Mouse (Mus musculus): ENCODE results near the gene Rbm14. TPM values are rescaled to one million over a fixed set of nuclear protein-coding genes. Genes with fewer than 3 reads are reported as not detected.

The Rbm14 gene
- total RNA-seq, 1 experiment from 2014 or later = 46.5 TPM

Other genes with a start within 250 kb of the Rbm14 start
- gene Lrfn4, start 196.0 kb downstream of the Rbm14 start, total RNA-seq (2021) = 4.6 and 6.0 TPM in 2 replicates
- gene Rce1, start 186.0 kb downstream of the Rbm14 start, total RNA-seq (2021) = 35.4 and 38.2 TPM in 2 replicates
- gene Gm960, start 113.0 kb downstream of the Rbm14 start, total RNA-seq (2021) = 1.7 TPM in 1 of 2 replicates, not detected in the other
- gene Sptbn2, start 100.5 kb downstream of the Rbm14 start, total RNA-seq (2021) = 0.73 and 1.00 TPM in 2 replicates
- 16.8 and 17.5 TPM in 2 replicates for gene Rbm4b, start 55.1 kb downstream of the Rbm14 start, total RNA-seq (2021)
- gene Rbm4, start 17.7 kb downstream of the Rbm14 start, total RNA-seq (2021) = 62.4 and 65.4 TPM in 2 replicates
- gene Gm21992, start within 50 bp of the Rbm14 start, total RNA-seq (2021) = 22.2 and 30.2 TPM in 2 replicates
- gene Ccs, start 27.7 kb upstream of the Rbm14 start, total RNA-seq (2021) = 107 and 128 TPM in 2 replicates
- gene Ccdc87, start 27.7 kb upstream of the Rbm14 start, total RNA-seq (2021) = 0.15 TPM in 1 of 2 replicates, not detected in the other
- 361 and 398 TPM in 2 replicates for gene Ctsf, start 43.5 kb upstream of the Rbm14 start, total RNA-seq (2021)
- gene Actn3, start 66.3 kb upstream of the Rbm14 start, total RNA-seq (2021) = 0.58 and 0.71 TPM in 2 replicates
- 21.0 and 23.3 TPM in 2 replicates for gene Zdhhc24, start 67.0 kb upstream of the Rbm14 start, total RNA-seq (2021)
- 8.4 and 12.3 TPM in 2 replicates for gene Bbs1, start 95.0 kb upstream of the Rbm14 start, total RNA-seq (2021)
- 102 and 126 TPM in 2 replicates for gene Dpp3, start 116.7 kb upstream of the Rbm14 start, total RNA-seq (2021)
- gene Peli3, start 131.5 kb upstream of the Rbm14 start, total RNA-seq (2021) = 8.4 and 11.4 TPM in 2 replicates
- gene Mrpl11, start 150.5 kb upstream of the Rbm14 start, total RNA-seq (2021) = 51.7 and 51.8 TPM in 2 replicates
- gene Npas4, start 178.7 kb upstream of the Rbm14 start, total RNA-seq (2021) = 0.33 and 0.43 TPM in 2 replicates
- gene Slc29a2, start 212.2 kb upstream of the Rbm14 start, total RNA-seq (2021) = 4.9 and 5.0 TPM in 2 replicates
- 16.3 and 41.8 TPM in 2 replicates for gene B4gat1, start 227.2 kb upstream of the Rbm14 start, total RNA-seq (2021)
- 1.7 and 9.8 TPM in 2 replicates for gene AC124502.3, start 227.3 kb upstream of the Rbm14 start, total RNA-seq (2021)
- 21.6 and 32.0 TPM in 2 replicates for gene Brms1, start 229.7 kb upstream of the Rbm14 start, total RNA-seq (2021)
- gene Rin1, start 238.8 kb upstream of the Rbm14 start, total RNA-seq (2021) = 5.9 and 6.0 TPM in 2 replicates

Data from adrenal gland, postnatal 25 days (tissue).